Mouse (Mus musculus) brain, embryonic 14.5 days (tissue): ENCODE data around the gene Ccdc9. TPM values are rescaled to one million over a fixed set of nuclear protein-coding genes. Genes with fewer than 3 reads are reported as not detected.

ENCODE experiments used
- DNase-seq: peaks from one replicate; pipeline ENCODE4 v3.0.0-alpha.2; 2011; ENCODE audit warnings: low read depth
- CTCF ChIP-seq: fragments of 200-500 bp; IDR thresholded peaks from 2 replicates; pipeline ENCODE4 v1.5.1; 2012; ENCODE audit warnings: inconsistent platforms, mild to moderate bottlenecking, moderate library complexity, borderline replicate concordance; ENCODE audit not compliant: insufficient read depth, insufficient read length; ENCODE audit errors: extremely low read depth
- POLR2A ChIP-seq: fragments of 200-500 bp; IDR thresholded peaks from 2 replicates; pipeline ENCODE4 v1.6.1; 2012; ENCODE audit warnings: mild to moderate bottlenecking, inconsistent platforms, borderline replicate concordance; ENCODE audit not compliant: poor library complexity, insufficient read depth, insufficient read length, severe bottlenecking; ENCODE audit errors: extremely low read depth
- polyA plus RNA-seq: library from polyadenylated mRNA; depleted of rRNA; stranded (reverse); fragments of >200 nt; gene quantifications from 2 replicates; pipeline ENCODE4 v1.2.3, GENCODE M21; 2012

Gene Ccdc9
- polyA plus RNA-seq, 1 experiment = 63.9 TPM

- TF ChIP-seq CTCF (no peak), POLR2A (peak; percentile 39; the same call in 1 of the 2 replicates)
- peak; percentile 98 for DNase-seq
These were observed 12.9 kb upstream of the Ccdc9 start for GRCm38 (mm10) chr7:16299419-16300035.

DNA sequence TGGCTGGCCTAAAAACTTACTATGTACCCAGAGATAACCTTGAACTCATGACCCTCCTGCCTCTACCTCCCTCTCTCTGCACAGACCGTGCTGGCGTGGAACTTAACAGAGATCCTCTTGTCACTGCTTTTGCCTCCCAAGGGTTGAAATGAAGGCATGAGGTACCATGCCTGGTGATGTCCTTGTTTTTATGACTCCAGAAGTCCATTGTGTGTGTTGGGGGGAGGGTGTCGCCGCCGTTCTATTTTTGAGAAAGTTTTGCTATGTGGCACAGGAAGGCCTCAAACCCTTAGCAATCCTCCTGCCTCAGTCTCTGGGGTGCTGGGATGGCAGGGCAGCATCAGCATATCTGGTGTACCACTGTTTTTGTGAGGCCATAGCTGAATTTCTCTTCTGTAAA, 12.3 kb upstream of the Ccdc9 start:
- TF ChIP-seq CTCF (no peak), POLR2A (no peak)

GRCm38 (mm10) chr7:16297616-16298015, 11.0 kb upstream of the Ccdc9 start:
- no peak for TF ChIP-seq POLR2A
- no peak for TF ChIP-seq CTCF
- no peak for DNase-seq

More for the DNA sequence above, 12.3 kb upstream of the Ccdc9 start:
- no peak for DNase-seq

DNA sequence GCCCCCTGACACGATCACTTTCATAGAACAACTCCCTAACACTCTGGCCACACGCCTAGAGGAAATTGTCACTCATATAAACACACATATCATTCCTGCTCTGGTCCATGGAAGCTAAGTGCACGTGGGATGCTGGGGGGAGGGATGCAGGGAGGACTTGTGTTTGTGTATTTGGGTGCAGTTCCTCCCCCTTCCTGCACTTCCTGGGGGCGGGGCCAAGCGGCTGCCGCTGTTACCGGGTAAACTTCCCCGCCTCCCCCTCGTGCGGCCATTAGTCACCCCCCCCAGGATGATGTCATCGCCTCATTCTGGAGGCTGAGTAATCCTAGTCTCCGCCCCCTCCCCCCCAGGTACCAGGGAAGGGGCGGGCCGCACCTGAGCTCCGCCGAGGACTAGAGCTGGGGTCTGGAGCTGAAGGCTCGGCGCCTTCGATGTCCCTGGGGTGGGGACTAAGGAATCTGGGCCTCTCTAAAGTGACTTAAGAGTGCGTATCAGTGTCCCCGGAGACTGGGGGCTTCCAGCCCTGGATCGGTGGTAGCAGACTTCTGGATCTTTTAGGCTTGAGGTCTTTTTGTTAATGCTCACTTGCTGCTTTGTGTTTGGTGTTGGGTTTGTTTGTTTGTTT, 10.3 kb upstream of the Ccdc9 start:
- peak; percentile 90 for DNase-seq

GRCm38 (mm10) chr7:16296146-16296545, 9.6 kb upstream of the Ccdc9 start:
- TF ChIP-seq CTCF (no peak), POLR2A (no peak)
- no peak for DNase-seq

More for the DNA sequence above, 10.3 kb upstream of the Ccdc9 start:
- TF ChIP-seq CTCF = peak; percentile 40
- no peak for TF ChIP-seq POLR2A

DNA sequence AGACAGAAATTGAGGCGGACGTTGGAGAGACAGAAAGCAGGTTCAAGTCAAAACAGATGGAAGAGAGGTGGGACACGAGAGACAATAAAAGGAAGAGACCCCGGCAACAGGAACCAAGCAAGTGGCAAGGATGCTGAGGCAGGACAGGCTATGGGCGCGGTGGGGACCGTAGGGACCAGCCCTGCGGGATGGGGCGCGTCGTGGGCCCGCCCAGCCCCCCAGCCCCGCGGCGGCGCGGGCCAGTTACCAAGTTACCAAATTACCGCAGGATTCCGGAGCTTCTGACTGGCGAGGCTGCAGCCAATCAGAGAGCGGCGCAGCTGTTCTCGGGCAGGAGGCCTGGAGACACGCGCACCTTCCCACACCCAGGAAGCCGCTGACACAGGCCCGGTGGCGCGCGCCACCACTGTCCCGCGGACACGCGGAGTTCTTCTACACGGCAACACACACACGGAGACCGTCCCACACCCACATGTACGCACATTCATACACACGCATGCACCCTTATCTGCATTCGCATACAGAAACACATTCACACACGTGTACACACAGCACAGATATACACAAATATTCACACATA, 8.8 kb upstream of the Ccdc9 start:
- peak; percentile 88 for DNase-seq
- TF ChIP-seq POLR2A (no peak), CTCF (no peak)

DNA sequence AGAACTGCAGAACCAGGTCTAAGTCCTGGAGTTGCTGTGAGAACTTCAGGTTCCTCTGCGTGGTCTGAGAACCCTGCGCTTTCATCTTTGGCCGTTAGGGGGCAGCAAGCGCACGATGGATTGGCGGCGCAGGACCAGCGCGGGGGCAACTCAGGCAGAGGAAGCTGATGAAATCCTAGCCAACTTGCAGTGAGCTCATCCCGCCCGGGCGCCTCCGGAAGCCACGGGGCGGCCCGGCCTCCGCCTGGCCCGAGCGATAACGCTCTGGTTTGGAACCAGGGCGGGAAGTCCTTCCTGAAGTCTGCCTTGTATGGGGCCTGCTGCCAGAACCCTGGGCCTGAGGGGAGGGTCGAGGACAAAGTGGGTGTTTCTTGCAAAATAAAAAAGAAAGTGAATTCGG, 8.2 kb upstream of the Ccdc9 start:
- peak; percentile 95 for DNase-seq
- TF ChIP-seq CTCF = peak; percentile 97
- TF ChIP-seq POLR2A = no peak

- TF ChIP-seq POLR2A (no peak), CTCF (peak; percentile 46; the same call in 1 of the 2 replicates)
- DNase-seq = peak; percentile 72
These were observed 7.8 kb upstream of the Ccdc9 start for GRCm38 (mm10) chr7:16294346-16294745.

DNA sequence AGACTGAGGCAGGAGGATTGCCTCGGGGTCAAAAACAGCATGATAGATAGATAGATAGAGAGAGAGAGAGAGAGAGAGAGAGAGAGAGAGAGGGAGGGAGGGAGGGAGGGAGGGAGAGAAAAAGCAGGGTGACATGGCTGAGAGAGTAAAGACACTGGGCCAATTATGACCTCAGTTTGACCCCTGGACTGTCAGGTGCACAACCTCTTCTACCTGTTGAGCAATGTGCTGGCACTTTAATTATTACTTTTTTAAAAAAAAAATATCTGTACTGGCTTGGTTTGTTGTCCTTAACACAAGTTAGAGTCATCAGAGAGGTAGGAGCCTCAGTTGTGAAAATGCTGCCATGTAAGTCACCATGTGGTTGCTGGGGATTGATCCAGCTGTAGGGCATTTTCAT, 1.2 kb upstream of the Ccdc9 start:
- no peak for DNase-seq
- TF ChIP-seq POLR2A (no peak), CTCF (no peak)

- TF ChIP-seq CTCF (no peak), POLR2A (no peak)
- no peak for DNase-seq
These were observed 421 bp upstream of the Ccdc9 start for GRCm38 (mm10) chr7:16287016-16287415.

- DNase-seq = peak; percentile 41
- TF ChIP-seq POLR2A (no peak), CTCF (no peak)
These were observed 1.1 kb downstream of the Ccdc9 start for GRCm38 (mm10) chr7:16285450-16286025.

GRCm38 (mm10) chr7:16284904-16285303, 1.7 kb downstream of the Ccdc9 start:
- TF ChIP-seq POLR2A (no peak), CTCF (no peak)

GRCm38 (mm10) chr7:16284001-16284400, 2.6 kb downstream of the Ccdc9 start:
- TF ChIP-seq POLR2A = no peak
- no peak for DNase-seq

More at GRCm38 (mm10) chr7:16284904-16285303, 1.7 kb downstream of the Ccdc9 start:
- DNase-seq = no peak

DNA sequence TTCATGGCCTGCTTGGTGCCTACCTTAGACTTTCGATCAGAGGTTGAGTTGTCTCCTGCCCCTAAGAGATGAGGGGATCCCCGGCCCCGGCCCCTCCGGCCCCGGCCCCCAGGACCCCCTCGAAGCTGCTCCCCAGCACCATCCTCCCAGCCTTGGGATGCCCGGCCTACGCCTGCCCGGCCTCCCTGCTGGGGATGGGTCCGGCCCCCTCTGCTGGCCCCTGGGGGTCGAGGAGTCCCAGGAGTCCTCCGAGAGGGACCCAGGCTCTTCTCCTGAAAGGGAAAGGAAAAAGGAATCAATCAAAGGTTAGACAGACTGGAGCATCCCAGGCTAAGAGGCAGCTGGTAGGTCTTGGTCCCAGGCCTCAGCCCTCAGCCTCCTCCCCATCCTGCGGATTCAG, 4.3 kb downstream of the Ccdc9 start:
- no peak for TF ChIP-seq POLR2A
- no peak for TF ChIP-seq CTCF

GRCm38 (mm10) chr7:16280721-16281120, 5.9 kb downstream of the Ccdc9 start:
- TF ChIP-seq POLR2A = no peak
- TF ChIP-seq CTCF = no peak
- DNase-seq = no peak

More for the DNA sequence above, 4.3 kb downstream of the Ccdc9 start:
- no peak for DNase-seq
